Mouse (Mus musculus) spleen, postnatal 4 days (tissue): Measurements from ENCODE around the gene Trmt5.

ENCODE experiments used
- DNase-seq, 2 experiments: peaks; one replicate each; pipeline ENCODE4 v3.0.0; 2022; ENCODE audit warnings: low spot score in 2 of 2

Trmt5 gene

GRCm38 (mm10) chr12:73286287-73287092, at the start of gene Trmt5, which contains the start of gene Slc38a6:
Gene Trmt5, minus strand, starts transcription at chr12:73286710.
Gene Slc38a6, plus strand, starts transcription at chr12:73286779.
- DNase-seq: peak; percentile 85 to 91

GRCm38 (mm10) chr12:73334051-73334551, 47.6 kb upstream of the Trmt5 start:
- no peak for DNase-seq

- no peak for DNase-seq
Observed at GRCm38 (mm10) chr12:73332701-73333100, 46.2 kb upstream of the Trmt5 start.

GRCm38 (mm10) chr12:73330236-73330635, 43.7 kb upstream of the Trmt5 start:
- DNase-seq: no peak

GRCm38 (mm10) chr12:73328448-73329167, 42.1 kb upstream of the Trmt5 start:
- no peak for DNase-seq

DNA sequence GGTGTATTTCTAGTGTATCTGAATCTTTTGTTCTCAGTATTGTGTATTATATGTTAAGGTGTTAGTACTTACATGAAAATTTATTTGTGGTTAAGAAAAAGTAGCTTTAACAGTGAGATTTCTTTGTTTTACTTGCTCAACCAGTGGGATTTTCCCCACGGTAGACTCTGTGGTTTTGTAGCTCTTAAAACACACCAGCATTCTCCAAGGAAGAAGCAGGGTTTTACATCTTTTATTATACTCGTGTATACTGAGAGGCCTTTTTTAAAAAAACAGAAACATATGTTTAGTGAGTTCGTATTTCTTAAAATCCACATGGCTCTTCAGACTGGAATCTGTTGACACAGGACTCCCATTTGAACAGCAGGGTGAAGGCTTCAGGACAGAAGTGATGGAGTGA, 40.9 kb upstream of the Trmt5 start:
- DNase-seq: no peak

DNA sequence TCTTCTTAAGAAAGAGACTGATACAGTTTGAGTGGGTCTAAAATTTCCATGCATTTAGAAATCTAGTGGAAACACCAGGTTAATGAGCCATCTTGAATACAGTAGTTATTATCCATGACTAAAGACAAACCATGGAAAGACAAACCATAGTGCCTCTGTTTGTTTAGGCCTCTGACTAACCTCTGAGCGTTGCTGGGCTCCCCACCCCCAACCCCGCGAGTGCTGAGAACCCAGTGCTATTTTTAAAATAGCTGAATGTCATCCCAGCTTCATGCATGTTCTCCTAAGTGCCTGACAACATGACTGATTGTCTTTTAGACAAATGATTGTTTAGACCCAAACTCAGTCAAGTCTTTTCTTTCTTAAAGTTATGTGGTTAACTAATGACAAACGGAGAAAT, 39.1 kb upstream of the Trmt5 start:
- DNase-seq: no peak

DNA sequence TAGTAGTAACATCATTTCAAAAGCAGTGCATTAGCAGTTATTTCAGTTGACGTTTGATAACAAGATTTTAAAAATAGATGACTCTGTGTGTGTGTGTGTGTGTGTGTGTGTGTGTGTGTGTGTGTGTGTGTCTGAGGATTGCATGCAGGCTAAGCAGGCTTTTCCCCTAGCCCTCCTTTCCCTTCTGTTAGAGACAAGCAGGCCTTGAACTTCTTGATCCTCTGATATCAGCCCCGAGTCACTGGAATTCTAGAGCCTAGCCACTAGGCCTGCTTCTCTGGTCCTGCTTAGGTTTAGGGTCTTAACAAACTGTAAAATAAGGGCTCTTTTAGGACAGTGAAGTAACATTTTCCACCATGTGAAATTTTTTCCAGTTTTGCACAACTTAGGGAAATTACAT, 38.7 kb upstream of the Trmt5 start:
- DNase-seq: no peak

DNA sequence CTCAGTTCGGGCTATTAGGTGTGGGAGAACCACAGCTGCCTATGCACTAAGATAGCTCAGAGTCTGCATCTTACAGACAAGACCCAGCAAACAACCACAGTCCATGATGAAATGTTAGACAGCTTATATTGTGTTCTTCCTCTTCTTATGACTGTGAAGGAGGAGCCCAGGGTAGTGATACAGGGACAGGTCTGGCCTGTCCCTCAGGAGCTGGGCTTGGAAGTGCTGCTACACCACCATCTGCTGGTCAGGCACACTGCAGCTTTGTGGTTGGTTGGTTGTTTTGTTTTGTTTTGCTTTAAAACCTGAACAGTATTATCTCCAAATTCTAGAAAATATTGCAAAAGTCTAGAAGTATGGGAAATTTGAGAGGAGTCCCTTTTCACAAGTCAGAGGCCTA, 38.2 kb upstream of the Trmt5 start:
- DNase-seq: no peak

GRCm38 (mm10) chr12:73324180-73324586, 37.7 kb upstream of the Trmt5 start:
- DNase-seq: no peak

- no peak for DNase-seq
Observed at GRCm38 (mm10) chr12:73317706-73318686, 31.5 kb upstream of the Trmt5 start.

- no peak for DNase-seq
Observed at GRCm38 (mm10) chr12:73308711-73309110, 22.2 kb upstream of the Trmt5 start.

GRCm38 (mm10) chr12:73307750-73308149, 21.2 kb upstream of the Trmt5 start:
- DNase-seq: no peak

GRCm38 (mm10) chr12:73304636-73305035, 18.1 kb upstream of the Trmt5 start:
- DNase-seq: no peak

GRCm38 (mm10) chr12:73300531-73300930, 14.0 kb upstream of the Trmt5 start:
- no peak for DNase-seq

DNA sequence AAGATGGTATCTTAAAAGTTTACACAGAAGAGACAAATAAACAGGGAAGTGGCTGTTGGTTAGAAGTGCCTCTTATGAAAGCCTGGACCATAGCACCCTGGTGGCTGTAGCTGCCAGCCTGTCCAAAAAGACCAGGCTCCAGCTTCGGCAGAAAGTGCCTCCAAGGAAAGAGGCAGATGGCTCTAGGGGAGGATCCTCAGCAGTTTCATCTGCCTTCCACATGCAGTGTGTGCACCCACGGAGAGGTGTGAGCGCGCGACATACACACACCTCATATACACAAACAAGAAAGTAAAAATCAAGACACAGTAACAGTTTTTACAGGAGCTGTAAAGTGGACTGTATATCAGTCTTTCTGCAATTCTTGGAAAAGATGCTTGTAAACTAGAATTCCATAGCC, 12.1 kb upstream of the Trmt5 start:
- DNase-seq: no peak

DNA sequence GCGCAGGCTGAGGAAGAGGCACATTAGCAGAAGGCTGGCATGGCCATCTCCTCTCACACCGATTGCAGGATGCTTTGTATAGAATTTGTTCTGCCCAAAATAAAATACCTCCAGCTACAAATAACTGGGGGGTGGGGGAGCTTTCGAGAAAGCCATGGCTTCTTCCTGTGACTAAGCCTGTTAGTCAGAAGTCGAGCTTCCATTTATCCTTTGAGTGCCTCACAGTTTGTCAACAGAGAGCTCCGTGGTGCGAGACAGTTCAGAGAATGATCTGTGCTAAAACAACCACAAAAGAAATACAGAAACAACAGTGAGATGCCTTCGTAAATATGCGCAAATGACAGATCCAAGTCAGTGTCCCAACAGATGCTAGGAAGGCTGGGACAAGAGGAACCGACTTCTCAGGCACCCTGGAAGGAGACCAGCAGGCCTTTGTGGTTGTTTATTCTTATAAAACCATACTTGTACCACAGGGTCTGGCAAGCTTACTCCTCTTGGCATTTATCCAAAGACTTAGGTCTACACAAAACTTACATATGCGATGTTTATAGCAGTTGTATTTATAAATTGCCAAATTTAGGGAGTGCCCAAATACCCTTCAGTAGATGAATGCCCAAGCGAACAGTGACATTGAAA, 9.1 kb upstream of the Trmt5 start:
- no peak for DNase-seq

- DNase-seq: no peak
Observed at GRCm38 (mm10) chr12:73294884-73295283, 8.4 kb upstream of the Trmt5 start.

DNA sequence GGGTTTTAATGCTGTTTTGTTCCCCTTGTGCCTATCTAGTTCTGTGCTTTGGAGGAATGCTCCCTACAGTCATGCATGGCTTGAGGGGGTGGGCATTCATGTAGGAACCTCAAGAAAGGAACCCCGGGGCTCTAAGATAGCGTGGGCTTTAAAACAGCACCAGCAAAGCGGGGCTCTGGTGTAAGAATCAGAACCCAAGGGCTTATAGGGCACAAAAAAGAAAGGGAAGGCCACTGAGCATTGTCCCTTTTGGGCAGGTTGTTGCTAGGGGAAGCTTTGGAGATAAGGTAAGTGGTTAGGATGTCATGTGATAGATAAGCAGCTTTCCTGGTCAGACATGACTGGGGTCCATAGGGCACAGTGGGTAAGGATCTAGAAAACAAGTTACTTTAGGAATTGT, 2.1 kb upstream of the Trmt5 start:
- DNase-seq: no peak

- DNase-seq: no peak
Observed at GRCm38 (mm10) chr12:73287609-73288008, 1.1 kb upstream of the Trmt5 start.

GRCm38 (mm10) chr12:73274921-73275320, 11.6 kb downstream of the Trmt5 start:
- DNase-seq: no peak
